Comparison of ENCODE assay signal across 24 mouse cellular contexts in genomic region chr1:150360864-150361263, GRCm38 (mm10). TPM values are rescaled to one million over a fixed set of nuclear protein-coding genes. Genes with fewer than 3 reads are reported as not detected.
"Had no signal": no experiment of that assay in that cellular context is flagged by ENCODE, and none has a peak within 500 bp of the region (broad histone marks: within the 10 kb centered on the region; RNA-seq: fewer than 3 reads in every experiment).

No protein-coding gene starts in this region.

- H3K9ac ChIP-seq: neural tube, embryonic 15.5 days; stomach, embryonic 15.5 days had no signal

- DNase-seq: retina, postnatal 1 day; right cerebral cortex, adult 18-20 months; right cerebral cortex, postnatal 14 days; right cerebral cortex, postnatal 25 days; right cerebral cortex, postnatal 4 days; spleen, adult 18-20 months; thymus, adult 18-20 months; thymus, adult 2 months; thymus, postnatal 14 days; thymus, postnatal 25 days; thymus, postnatal 36 days; thymus, postnatal 4 days had no signal

- H3K4me3 ChIP-seq: neural tube, embryonic 15.5 days; stomach, embryonic 15.5 days had no signal

- H3K9me3 ChIP-seq: neural tube, embryonic 15.5 days; stomach, embryonic 15.5 days had no signal

- H3K4me2 ChIP-seq: neural tube, embryonic 15.5 days; stomach, embryonic 15.5 days had no signal

- H3K4me1 ChIP-seq: neural tube, embryonic 15.5 days; stomach, embryonic 15.5 days had no signal

- H3K27ac ChIP-seq: neural tube, embryonic 15.5 days; stomach, embryonic 15.5 days; stomach, postnatal 0 days had no signal

- H3K27me3 ChIP-seq: neural tube, embryonic 15.5 days; stomach, embryonic 15.5 days had no signal

RNA-seq across cellular contexts. Expression of gene Pdc, which starts 41.6 kb away (rescaled TPM):
- total RNA-seq: neutrophil, adult 5-6 weeks had no signal
- polyA plus RNA-seq: neural tube, embryonic 14.5 days; neural tube, embryonic 15.5 days; small intestine, adult 2 months; spleen, adult 2 months; stomach, embryonic 14.5 days; stomach, embryonic 15.5 days; stomach, embryonic 16.5 days; stomach, postnatal 0 days; testis, adult 2 months; thymus, adult 2 months; thymus, postnatal 0 days; urinary bladder, adult 2 months had no signal
